Mouse (Mus musculus): ENCODE measurements around the gene Gm10190. TPM values are rescaled to one million over a fixed set of nuclear protein-coding genes. Genes with fewer than 3 reads are reported as not detected.

Gm10190 gene
- not detected for total RNA-seq (2023)

DNA sequence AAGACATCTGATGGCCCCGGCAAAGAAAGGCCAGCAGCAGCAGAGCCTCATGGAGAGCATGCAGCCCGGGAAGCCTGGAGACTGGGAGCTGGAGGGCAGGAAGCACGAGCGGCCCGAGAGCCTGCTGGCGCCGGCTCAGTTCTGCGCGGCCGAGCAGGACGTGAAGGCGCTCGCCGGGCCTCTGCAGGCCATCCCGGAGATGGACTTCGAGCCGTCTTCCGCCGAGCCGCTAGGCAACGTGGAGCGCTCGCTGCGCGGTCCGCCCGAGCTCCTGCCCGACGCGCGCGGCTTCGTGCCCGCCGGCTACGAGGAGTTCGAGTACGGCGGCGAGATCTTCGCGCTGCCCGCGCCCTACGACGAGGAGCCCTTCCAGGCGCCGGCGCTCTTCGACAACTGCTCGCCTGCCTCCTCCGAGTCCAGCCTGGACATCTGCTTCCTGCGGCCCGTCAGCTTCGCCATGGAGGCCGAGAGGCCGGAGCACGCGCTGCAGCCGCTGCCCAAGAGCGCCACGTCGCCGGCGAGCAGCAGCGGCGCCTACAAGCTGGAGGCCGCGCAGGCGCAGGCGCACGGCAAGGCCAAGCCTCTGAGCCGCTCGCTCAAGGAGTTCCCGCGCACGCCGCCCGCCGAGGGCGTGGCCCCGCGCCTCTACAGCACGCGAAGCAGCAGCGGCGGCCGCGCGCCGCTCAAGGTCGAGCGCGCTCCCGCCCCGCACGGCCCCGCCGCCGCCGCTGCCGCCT is at the start of gene Gm10190:
Gm10190 (minus strand) TSS at position 553 of the 737 bp plus-strand sequence.

Other genes with a start within 250 kb of the Gm10190 start
- 1 to 10 TPM; 1.2 to 2.5 TPM for gene Galm, start 246.1 kb downstream of the Gm10190 start, total RNA-seq (2023)
- 100 to 1,000 TPM; 338 to 375 TPM for gene Srsf7, start 166.2 kb downstream of the Gm10190 start, total RNA-seq (2023)
- gene Ttc39d, start 166.1 kb downstream of the Gm10190 start, total RNA-seq (2023) = not detected
- gene Gemin6, start 149.1 kb downstream of the Gm10190 start, total RNA-seq (2023) = 1 to 10 TPM; 3.4 to 4.9 TPM
- 1 to 10 TPM; 3.2 to 4.0 TPM for gene Morn2, start 83.3 kb downstream of the Gm10190 start, total RNA-seq (2023)
- gene Dhx57, start 83.1 kb downstream of the Gm10190 start, total RNA-seq (2023) = 10 to 100 TPM; 51.4 to 56.8 TPM
- not detected for gene Arhgef33, start 66.1 kb downstream of the Gm10190 start, total RNA-seq (2023)
- 10 to 100 TPM; 24.1 to 28.4 TPM for gene Sos1, start 106.9 kb upstream of the Gm10190 start, total RNA-seq (2023)
- gene Cdkl4, start 204.3 kb upstream of the Gm10190 start, total RNA-seq (2023) = under 1 TPM in 1 of 2 experiments, not detected in 1; 0.26 TPM